Mouse (Mus musculus): Measurements from ENCODE around the gene Itgb5. TPM values are rescaled to one million over a fixed set of nuclear protein-coding genes. Genes with fewer than 3 reads are reported as not detected.
A peak's percentile ranks its signal among the peaks of the same experiment; 100 is the strongest.

Gene Itgb5
- 100 to 1,000 TPM; 173 to 175 TPM for total RNA-seq (2021)
- long read RNA-seq, experiment 1, transcript Itgb5-202 (15 exons, 3,282 nt) = major isoform, 114 of 145 reads
- long read RNA-seq, experiment 1, partial matches to known transcripts = 22 of 145 reads
- long read RNA-seq, experiment 1, other reads (novel, unspliced or antisense) = 4 of 145 reads
- long read RNA-seq, experiment 2, transcript Itgb5-202 (15 exons, 3,282 nt) = major isoform, 259 of 334 reads
- long read RNA-seq, experiment 2, transcript Itgb5-201 (15 exons, 3,056 nt) = minor isoform, 8 of 334 reads
- long read RNA-seq, experiment 2, partial matches to known transcripts = 42 of 334 reads
- long read RNA-seq, experiment 2, other reads (novel, unspliced or antisense) = 21 of 334 reads

DNA sequence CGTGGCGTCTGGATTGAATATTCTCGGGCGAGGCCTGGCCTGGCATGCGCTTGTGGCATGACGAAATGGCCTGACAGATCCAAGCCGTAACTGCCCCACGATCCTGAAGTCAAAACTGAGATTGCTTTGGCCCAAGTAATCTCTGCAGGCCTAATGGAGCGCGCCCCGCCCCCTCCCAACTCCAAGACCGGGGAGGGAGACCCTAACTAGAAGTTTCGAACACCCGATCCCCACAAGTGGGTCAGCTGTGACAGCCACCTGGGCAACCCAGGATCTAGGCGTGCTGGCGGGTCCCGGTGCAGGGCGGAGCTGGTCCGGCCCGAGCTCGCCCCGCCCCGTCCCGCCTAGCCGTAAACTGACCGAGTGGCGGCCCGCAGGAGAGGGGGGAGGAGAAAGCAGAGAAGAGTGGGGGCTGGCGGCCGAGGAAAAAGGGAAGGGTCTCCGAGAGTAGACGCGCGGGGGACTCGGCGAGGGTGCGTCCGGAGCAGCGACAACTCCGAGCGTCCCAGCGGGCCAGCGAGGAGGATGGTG, at the start of gene Itgb5:
Gene Itgb5, plus strand, starts transcription at position 365 of the 531 bp plus-strand sequence.
- DNase-seq (ENCODE audit: low spot score in 2 of 2) = peak; percentile 57 to 69

DNA sequence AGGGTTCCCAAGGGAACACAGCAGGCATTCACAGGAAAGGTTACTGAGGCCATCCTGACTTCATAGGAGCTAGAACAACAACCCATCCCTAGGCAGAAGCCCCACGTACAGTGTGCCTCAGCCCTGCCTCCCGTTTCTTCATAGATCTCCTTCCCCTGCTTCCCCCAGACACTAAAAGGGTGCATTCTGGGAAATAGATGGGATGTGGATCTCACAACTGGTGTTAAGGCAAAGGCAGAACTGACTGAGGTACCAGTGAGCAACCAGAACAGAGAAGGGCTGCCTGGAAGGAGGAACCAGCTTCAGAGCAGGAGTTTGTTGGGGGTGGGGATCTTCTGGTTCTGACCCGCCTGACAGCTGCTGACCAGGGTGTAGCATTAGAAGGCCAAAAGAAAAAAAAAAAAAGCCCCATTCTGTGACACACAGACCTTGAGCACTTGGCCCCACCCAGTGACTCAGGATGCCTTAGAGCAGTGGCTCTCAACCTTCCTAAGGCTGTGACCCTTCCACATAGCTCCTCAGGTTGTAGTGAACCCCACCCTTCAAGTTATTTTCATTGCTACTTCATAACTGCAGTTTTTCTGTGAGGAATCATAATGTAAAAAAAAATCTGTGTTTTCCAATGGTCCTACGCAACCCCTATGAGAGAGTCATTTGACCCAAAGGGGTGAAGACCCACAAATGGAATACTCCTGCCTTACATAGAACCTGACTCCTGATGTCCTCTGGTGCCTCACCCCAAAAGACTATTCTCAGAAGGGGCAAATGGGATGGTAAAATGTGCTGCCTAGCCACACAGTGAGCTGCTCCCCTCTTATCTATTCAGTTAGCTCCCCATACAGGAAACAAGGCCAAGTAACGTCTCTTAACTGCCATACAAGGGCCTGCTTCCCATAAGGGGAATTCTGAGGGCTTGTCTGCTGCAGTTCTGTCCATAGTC, 47.4 kb upstream of the Itgb5 start:
- no peak for DNase-seq (ENCODE audit: low spot score in 2 of 2)

- DNase-seq (ENCODE audit: low spot score in 2 of 2) = no peak
Observed at GRCm38 (mm10) chr16:33782729-33783091, 46.8 kb upstream of the Itgb5 start.

GRCm38 (mm10) chr16:33784547-33784946, 44.9 kb upstream of the Itgb5 start:
- DNase-seq (ENCODE audit: low spot score in 2 of 2) = no peak

DNA sequence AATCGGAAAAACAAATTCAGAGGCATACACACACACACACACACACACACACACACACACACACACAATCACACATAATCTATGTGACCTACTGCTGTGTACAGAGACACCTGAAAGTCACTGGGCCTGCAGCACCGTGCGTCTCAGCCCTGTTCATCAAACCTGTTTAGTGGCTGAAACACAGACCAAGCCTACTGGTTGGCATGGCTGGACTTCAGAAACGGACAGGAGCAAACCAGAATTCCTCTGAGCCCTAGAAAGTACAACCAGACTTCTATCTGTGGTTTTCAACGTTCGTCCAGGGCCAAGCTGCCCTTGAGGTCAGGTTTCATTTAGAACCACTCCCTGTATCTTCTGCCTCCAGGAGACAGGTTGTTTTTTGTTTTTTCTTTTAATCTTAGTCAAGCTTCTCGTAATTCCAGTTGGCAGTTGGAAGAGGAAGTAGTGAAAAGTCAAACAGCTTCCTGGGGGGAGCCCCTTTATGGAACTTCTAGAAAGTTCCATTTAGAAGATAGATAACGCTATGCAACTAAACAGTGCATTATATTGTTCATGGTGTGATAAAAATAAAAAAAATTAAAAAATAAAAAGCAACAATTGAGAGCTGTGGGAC, 44.3 kb upstream of the Itgb5 start:
- no peak for DNase-seq (ENCODE audit: low spot score in 2 of 2)

DNA sequence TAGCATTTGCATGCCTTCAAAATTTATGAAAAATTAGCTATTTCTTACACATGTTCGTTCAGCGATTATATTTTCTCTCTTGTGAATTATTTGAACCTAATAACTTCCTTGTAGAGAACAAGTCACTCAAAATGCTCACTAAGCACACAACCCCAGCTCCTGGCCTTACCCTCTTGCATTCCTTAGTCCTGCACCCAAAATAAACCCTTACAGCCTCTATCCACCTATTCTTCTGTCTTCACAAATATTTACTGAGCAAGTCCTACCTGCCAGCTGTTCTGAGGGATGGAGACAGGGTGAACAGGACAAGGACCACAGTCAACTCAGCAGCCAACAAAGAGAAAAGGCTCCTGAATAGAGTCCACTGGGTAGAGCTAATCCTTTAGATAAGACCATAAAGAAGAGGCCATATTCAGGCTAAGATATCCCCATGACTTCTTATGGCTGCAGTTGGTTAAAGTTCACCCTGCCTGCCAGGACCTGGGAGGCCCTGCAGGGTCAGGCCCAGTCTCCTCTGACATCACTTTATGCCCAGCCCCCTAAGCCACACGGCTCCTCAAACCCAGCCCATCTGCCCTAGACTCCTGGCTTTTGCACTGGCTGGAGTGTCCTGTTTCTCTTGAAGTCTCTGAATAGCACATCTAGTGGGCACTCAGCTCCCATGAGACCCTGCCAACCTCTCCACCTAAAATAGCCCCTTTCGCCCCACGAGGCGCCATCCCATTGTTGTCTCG, 42.6 kb upstream of the Itgb5 start:
- no peak for DNase-seq (ENCODE audit: low spot score in 2 of 2)

DNA sequence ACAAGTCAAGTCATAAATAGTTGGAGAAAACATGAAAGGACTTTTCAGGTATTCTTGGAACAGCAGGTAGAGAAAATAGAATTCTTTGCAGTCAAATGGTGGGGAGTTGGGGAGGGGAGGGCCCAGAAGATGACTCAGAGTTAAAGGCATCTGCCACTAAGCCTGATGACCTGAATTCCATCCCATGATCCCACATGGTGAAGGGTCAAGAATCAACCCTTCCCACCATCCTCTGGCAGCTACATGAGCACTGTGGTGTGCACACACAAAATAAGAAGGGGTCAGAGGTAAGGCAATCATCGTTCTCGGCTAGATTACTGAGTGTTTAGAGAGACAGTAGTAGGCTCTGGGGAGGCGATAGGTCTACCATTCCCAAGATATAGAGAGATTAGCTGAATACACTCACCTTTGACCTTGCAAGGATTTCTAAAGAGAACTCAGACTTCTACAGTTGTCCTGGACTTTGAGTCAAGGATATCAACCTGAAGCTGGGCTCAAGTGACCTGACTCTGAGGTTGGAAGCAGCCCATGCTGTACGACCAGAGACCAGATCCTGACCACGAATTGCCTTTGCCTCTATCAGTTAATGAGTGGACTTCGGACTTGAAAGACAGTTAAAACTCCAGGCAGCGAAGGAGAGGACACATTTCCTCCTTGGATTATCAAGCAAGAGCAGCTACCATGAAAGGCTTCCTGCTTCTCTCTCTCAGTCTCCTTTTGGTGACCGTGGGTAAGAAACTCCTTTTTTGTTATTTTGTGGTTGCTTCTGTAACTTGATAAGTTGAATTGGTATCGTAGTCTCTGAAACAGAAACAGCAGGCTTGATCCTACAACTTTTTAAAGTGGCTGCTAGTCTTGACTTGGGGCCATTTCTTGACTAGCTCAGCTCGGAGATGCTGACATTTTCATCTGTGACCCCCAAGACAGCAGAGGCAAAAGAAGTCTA, 35.3 kb upstream of the Itgb5 start, which contains the start of gene Muc13:
Gene Muc13, plus strand, starts transcription at position 192 of the 946 bp plus-strand sequence.
- DNase-seq (ENCODE audit: low spot score in 2 of 2) = no peak

- no peak for DNase-seq (ENCODE audit: low spot score in 2 of 2)
Observed at GRCm38 (mm10) chr16:33795106-33795505, 34.4 kb upstream of the Itgb5 start.

- DNase-seq (ENCODE audit: low spot score in 2 of 2) = no peak
Observed at GRCm38 (mm10) chr16:33795887-33796286, 33.6 kb upstream of the Itgb5 start.

GRCm38 (mm10) chr16:33796756-33797155, 32.7 kb upstream of the Itgb5 start:
- no peak for DNase-seq (ENCODE audit: low spot score in 2 of 2)

DNA sequence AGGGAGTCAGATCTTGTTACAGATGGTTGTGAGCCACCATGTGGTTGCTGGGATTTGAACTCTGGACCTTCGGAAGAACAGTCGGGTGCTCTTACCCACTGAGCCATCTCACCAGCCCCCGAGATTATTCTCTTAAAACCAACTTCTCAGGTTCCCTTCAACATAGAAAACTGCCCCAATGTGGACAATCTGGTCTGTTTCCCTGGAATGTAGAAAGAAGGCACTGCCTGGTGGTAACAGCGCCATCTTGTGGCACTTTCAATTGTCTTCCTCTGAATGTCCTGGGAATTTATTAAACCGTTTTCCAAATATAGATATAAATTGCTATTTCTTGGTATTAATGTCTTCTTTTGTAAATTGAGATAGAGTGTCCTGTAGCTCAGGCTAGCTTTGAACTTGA, 31.6 kb upstream of the Itgb5 start:
- peak; percentile 14 to 21 for DNase-seq (ENCODE audit: low spot score in 2 of 2)

- DNase-seq (ENCODE audit: low spot score in 2 of 2) = no peak
Observed at GRCm38 (mm10) chr16:33810002-33810401, 19.5 kb upstream of the Itgb5 start.

DNA sequence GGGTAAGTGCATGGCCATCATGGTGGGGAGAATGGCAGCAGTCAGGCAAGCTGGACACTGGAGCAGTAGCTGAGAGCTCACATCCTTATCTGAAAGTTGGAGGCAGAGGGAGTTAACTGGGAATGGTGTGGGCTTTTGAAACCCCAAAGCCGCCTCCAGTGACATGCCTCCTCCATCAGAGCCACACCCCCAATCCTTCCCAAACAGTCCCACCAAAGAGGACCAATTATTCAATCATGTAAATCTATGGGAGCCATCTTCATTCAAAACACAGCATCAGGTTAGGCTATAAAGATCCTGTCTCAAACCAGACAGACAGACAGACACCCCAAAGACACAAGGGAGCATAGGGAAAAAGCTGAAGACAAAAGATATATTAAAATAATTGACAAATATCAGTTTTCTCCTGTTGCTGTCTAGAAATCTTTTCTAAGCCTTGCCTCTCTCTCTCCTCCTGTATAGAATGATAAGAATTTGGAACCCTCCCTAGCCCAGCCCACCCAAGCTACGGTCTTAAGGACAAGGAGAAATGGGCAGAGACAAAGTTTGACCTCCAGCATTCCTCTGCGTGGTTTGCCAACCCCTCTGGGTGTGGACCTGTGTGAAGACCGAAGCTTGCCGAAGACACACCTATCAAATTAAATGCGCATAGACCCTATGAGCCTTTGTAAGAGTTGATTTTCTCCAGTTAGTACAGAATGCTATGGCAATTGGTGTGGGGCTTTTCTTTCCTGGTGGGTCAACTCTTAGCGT, 10.9 kb upstream of the Itgb5 start:
- no peak for DNase-seq (ENCODE audit: low spot score in 2 of 2)

- DNase-seq (ENCODE audit: low spot score in 2 of 2) = peak; percentile 66 to 78
Observed at GRCm38 (mm10) chr16:33820269-33821178, 8.9 kb upstream of the Itgb5 start.

DNA sequence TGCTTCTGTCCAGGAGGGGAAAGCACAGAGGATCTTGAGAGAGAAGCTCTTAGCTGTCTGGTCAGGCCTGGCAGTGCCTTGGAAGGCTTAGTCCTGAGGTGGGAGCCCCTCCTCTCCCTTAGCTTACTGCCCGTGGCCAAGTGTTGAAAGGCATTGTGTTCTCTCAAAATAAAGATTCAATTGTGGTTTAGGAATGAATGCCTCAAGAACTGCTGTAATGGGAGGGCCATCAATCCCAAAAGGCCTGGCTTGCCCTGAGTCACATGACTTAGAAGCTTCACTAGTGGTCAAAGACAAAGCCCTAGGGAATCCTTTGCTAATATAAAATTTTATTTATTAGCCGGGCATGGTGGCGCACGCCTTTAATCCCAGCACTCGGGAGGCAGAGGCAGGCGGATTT, 4.9 kb upstream of the Itgb5 start:
- no peak for DNase-seq (ENCODE audit: low spot score in 2 of 2)

- no peak for DNase-seq (ENCODE audit: low spot score in 2 of 2)
Observed at GRCm38 (mm10) chr16:33828496-33828895, 969 bp upstream of the Itgb5 start.

DNA sequence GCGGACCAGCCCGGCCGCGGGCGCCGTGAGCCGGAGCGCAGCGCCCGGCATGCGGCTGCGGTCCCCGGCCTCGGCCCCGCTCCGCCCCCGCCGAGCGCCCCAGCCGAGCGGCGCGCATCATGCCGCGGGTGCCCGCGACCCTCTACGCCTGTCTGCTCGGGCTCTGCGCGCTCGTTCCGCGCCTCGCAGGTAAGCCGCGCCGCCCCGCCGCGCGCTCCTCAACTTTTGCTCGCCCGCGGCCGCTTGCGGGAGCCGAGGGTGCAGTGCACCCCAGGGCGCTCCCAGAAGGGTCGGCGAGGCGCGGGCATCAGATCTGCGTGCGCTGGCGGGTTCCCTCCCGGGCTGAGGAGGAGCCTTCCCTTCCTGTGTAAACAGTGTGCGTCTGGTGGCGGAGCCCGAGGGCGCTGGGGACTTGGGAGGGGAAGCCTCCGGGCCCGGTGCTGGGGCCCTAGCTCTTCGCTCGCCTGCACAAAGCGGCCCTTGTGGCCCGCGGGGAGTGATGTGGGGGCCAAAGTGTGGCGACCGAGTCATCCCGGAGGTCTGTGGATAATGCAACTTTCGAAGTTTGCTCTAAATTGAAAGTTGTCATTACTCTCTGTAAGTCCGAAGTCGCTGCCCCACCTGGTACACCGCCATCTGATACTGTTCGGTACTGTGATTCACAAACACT, 512 bp downstream of the Itgb5 start:
- peak; percentile 26 to 30 for DNase-seq (ENCODE audit: low spot score in 2 of 2)
